Mouse (Mus musculus): ENCODE measurements around the gene Slc22a27.
"Not testable (repeated sequence)": the region's sequence is repeated elsewhere in the genome, so short reads cannot be mapped to it uniquely, and the experiment has no call there.

Gene Slc22a27

DNA sequence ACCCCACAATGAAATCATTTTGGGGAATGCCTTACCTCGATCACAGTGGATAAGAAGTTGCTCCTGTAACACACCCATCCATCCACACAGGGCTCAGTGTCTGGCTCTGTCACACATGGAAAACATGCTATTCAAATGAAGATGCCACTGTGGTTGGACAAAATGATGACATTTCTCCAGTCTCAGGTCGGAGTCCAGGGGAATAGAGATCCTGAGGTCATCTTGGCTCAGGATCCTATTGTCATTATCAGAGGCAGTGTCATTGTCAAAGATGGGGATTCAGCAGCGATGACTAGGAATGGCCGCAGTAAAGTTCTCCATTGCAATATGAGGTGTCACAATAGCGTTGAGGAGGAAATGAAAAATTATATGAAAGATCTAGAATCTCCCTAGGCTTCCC, at the start of gene Slc22a27:
Gene Slc22a27, minus strand, starts transcription at position 101 of the 400 bp plus-strand sequence.
- not testable (repeated sequence) for DNase-seq

DNA sequence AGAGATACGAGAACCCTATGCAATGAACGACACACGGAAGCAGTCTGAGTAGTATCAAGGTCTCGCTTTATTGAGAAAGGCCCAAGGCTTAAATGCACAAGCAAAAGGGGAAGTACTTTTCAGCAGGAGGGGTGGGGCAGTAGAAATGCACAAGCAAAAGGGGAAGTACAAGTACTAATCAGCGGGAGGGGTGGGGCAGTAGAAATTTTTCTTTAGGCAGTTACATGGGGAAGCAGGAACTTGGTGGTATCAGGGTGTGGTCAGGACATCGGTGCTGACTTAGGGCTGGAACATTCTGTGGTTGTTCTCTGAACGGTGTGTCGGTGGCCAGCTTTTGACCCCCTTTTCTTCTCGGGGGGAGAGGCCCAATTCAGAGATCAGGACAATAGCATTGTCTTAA, 45.8 kb upstream of the Slc22a27 start:
- peak; percentile 56 to 65 for DNase-seq

DNA sequence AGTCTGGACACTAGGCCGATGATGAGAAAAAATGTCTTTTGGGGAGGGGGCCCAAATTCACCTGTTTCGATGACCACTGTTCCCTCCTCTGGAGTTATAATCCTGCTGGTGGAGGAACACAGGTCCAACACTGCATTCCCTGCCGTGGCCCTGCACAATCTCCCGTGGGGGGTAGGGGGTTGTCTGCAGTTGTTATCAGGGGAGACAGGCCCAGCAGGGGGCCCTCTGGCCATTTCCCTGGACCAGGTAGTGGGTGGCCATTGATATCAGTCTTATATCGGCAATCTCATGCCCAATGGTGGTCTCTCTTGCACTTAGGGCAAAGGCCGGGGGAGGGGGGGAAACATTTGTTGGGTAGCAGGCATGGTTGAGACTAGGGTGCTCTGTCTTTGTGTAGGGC, 43.3 kb upstream of the Slc22a27 start:
- DNase-seq: not testable (repeated sequence)

DNA sequence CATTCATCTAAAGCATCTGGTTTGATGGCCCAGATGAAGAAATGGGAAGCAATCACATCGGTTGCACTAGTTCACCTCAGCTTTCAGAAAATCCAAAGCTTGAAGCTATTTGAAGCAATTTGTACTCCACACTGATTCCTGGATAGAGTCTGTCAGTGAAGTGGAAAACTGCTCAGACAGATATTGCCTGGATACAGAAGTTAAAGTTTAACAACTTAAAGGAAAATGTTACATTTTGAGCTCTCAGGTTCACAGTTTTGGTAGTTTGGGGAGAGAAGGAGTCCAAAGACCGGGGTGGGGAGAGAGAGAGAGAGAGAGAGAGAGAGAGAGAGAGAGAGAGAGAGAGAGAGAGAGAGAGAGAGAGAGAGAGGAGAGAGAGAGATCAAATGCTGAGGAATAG, 2.9 kb upstream of the Slc22a27 start:
- DNase-seq: no peak

DNA sequence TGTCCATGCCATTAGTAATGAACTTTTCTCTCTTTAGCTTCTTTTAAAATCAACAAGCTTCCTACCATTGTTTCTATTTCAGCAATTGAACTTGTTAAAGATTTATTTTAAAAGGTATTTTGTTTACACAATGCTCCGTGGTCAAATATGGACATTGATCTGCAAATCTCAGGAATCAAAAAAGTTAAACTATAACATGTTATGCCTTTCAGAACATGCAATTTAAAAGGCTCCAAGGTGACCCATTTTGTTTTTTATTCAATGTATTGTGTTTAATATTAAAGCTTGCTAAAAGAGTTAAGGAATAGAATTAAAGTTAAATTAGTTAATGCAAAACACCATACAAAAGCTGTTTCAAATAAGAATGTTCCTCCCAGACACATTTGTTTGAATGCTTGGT, 723 bp upstream of the Slc22a27 start:
- DNase-seq: not testable (repeated sequence)

DNA sequence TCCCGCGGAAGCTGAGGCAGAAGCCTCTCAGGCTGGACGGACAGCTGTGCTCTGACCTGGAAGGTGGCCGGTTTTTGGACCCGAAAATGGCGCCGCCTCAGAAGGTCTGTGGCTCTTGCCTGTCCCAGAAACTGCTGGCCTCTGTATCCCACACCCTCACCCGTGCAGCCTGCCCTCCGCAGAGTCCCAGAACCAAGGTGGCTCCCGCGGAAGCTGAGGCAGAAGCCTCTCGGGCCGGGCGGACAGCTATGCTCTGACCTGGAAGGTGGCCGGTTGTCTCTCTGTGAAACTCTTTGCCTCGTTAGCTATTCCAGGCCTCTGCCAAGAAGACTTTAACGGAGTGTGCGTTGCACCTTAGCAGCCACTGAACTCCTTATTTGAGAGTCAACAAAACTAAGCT, 26.4 kb downstream of the Slc22a27 start:
- not testable (repeated sequence) for DNase-seq

DNA sequence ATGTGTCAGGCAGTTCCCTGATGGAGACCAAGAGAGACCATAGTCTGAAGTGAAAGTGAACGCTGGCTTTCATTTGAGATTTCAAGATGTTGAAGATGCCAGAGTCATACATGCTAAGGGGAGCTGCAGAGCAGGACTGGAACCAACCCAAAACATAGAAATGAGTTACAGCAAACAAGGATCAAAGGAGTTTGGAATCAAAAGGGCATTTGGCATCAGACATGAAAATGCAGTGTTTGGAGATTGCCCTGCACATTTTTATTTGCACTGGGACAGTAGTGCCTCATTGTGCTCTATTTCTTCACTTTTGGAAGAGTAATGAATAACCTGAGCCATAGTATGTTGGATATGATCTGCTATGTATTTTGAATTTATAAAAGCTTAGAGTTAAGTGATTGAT, 89.2 kb downstream of the Slc22a27 start:
- no peak for DNase-seq

DNA sequence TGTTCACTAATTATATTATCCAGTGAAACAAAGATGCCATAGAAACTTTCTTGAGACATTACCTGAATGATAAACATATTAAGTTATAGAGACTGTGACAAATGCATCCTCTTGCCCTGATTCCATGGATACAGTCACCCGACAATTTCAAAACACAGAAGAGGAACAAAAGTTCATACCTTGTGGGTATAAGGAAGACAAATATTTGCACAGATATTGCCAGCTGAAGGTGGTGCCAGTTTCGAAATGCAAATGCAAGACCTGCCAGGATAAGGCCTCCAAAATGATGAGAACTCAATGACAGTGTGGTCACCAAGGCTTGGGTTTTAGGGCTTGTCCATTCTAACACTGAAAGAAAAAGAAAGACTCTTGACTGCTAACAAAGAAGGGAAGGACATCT, 136.0 kb downstream of the Slc22a27 start:
- no peak for DNase-seq
